Mouse (Mus musculus): Measurements from ENCODE around the gene Acot1. TPM values are rescaled to one million over a fixed set of nuclear protein-coding genes. Genes with fewer than 3 reads are reported as not detected.

Gene Acot1
- polyA plus RNA-seq, 1 experiment, result 36.4 TPM

GRCm38 (mm10) chr12:84053173-84053572, 43.9 kb downstream of the Acot1 start:
- Histone ChIP-seq H3K36me3 (ENCODE audit: control insufficient read depth, insufficient read depth, low read length, poor library complexity, severe bottlenecking) (no peaks in the 10 kb centered on the region), H3K4me3 (ENCODE audit: low read depth, low read length) (peak overlapping the region; percentile 49), H3K27ac (ENCODE audit: insufficient read depth, low read length) (no peak overlapping the region), H3K9ac (ENCODE audit: low read depth, poor library complexity, severe bottlenecking) (peak overlapping the region; percentile 48; the same call in 1 of the 2 replicates), H3K4me1 (ENCODE audit: control insufficient read depth, insufficient read depth, low read length) (peaks cover 1% of the 10 kb centered on the region), H3K27me3 (ENCODE audit: control insufficient read depth, insufficient read depth, low read length, poor library complexity, severe bottlenecking) (no peaks in the 10 kb centered on the region; the same call in 1 of the 2 replicates), H3K9me3 (replicated peaks; ENCODE audit: control insufficient read depth, insufficient read depth, low read length, poor library complexity, severe bottlenecking) (peaks cover 8% of the 10 kb centered on the region; the same call in 1 of the 2 replicates)
- TF ChIP-seq CTCF (IDR thresholded peaks at IDR 0.05; ENCODE audit: low read depth, low read length) (no peak), POLR2A (IDR thresholded peaks at IDR 0.05; ENCODE audit: insufficient read depth, low read length) (no peak), EP300 (IDR thresholded peaks at IDR 0.05; ENCODE audit: insufficient read depth, low read depth, low read length) (no peak)

- TF ChIP-seq POLR2A (IDR thresholded peaks at IDR 0.05; ENCODE audit: insufficient read depth, low read length) (no peak), EP300 (IDR thresholded peaks at IDR 0.05; ENCODE audit: insufficient read depth, low read depth, low read length) (no peak), CTCF (IDR thresholded peaks at IDR 0.05; ENCODE audit: low read depth, low read length) (no peak)
- H3K4me1 ChIP-seq (ENCODE audit: control insufficient read depth, insufficient read depth, low read length), result peaks cover 1% of the 10 kb centered on the region
- no peaks in the 10 kb centered on the region; the same call in 1 of the 2 replicates for H3K27me3 ChIP-seq (ENCODE audit: control insufficient read depth, insufficient read depth, low read length, poor library complexity, severe bottlenecking)
- H3K27ac ChIP-seq (ENCODE audit: insufficient read depth, low read length), result no peak overlapping the region
- H3K9ac ChIP-seq (ENCODE audit: low read depth, poor library complexity, severe bottlenecking), result peak overlapping the region; percentile 48
- peaks cover 3% of the 10 kb centered on the region; the same call in 1 of the 2 replicates for H3K9me3 ChIP-seq (replicated peaks; ENCODE audit: control insufficient read depth, insufficient read depth, low read length, poor library complexity, severe bottlenecking)
- H3K4me3 ChIP-seq (ENCODE audit: low read depth, low read length), result peak overlapping the region; percentile 59
- no peaks in the 10 kb centered on the region for H3K36me3 ChIP-seq (ENCODE audit: control insufficient read depth, insufficient read depth, low read length, poor library complexity, severe bottlenecking)
Observed at GRCm38 (mm10) chr12:84053679-84054391, 44.5 kb downstream of the Acot1 start.

- TF ChIP-seq POLR2A (IDR thresholded peaks at IDR 0.05; ENCODE audit: insufficient read depth, low read length) (no peak), EP300 (IDR thresholded peaks at IDR 0.05; ENCODE audit: insufficient read depth, low read depth, low read length) (no peak), CTCF (IDR thresholded peaks at IDR 0.05; ENCODE audit: low read depth, low read length) (no peak)
- Histone ChIP-seq H3K4me3 (ENCODE audit: low read depth, low read length) (no peak overlapping the region), H3K9ac (ENCODE audit: low read depth, poor library complexity, severe bottlenecking) (no peak overlapping the region), H3K4me1 (ENCODE audit: control insufficient read depth, insufficient read depth, low read length) (no peaks in the 10 kb centered on the region), H3K9me3 (replicated peaks; ENCODE audit: control insufficient read depth, insufficient read depth, low read length, poor library complexity, severe bottlenecking) (no peaks in the 10 kb centered on the region), H3K36me3 (ENCODE audit: control insufficient read depth, insufficient read depth, low read length, poor library complexity, severe bottlenecking) (no peaks in the 10 kb centered on the region), H3K27ac (ENCODE audit: insufficient read depth, low read length) (no peak overlapping the region), H3K27me3 (ENCODE audit: control insufficient read depth, insufficient read depth, low read length, poor library complexity, severe bottlenecking) (no peaks in the 10 kb centered on the region)
Observed at GRCm38 (mm10) chr12:84060946-84061345, 51.7 kb downstream of the Acot1 start.

- Histone ChIP-seq H3K9ac (ENCODE audit: low read depth, poor library complexity, severe bottlenecking) (no peak overlapping the region), H3K4me3 (ENCODE audit: low read depth, low read length) (no peak overlapping the region), H3K27me3 (ENCODE audit: control insufficient read depth, insufficient read depth, low read length, poor library complexity, severe bottlenecking) (no peaks in the 10 kb centered on the region; the same call in 1 of the 2 replicates), H3K9me3 (replicated peaks; ENCODE audit: control insufficient read depth, insufficient read depth, low read length, poor library complexity, severe bottlenecking) (no peaks in the 10 kb centered on the region), H3K4me1 (ENCODE audit: control insufficient read depth, insufficient read depth, low read length) (no peaks in the 10 kb centered on the region), H3K36me3 (ENCODE audit: control insufficient read depth, insufficient read depth, low read length, poor library complexity, severe bottlenecking) (no peaks in the 10 kb centered on the region), H3K27ac (ENCODE audit: insufficient read depth, low read length) (no peak overlapping the region)
- TF ChIP-seq CTCF (IDR thresholded peaks at IDR 0.05; ENCODE audit: low read depth, low read length), result no peak
- TF ChIP-seq EP300 (IDR thresholded peaks at IDR 0.05; ENCODE audit: insufficient read depth, low read depth, low read length), result 0 out of 2 replicates have a peak, but pooled peaks have one; percentile 15
- no peak for TF ChIP-seq POLR2A (IDR thresholded peaks at IDR 0.05; ENCODE audit: insufficient read depth, low read length)
Observed at GRCm38 (mm10) chr12:84062336-84062735, 53.0 kb downstream of the Acot1 start.

GRCm38 (mm10) chr12:84063228-84063627, 53.9 kb downstream of the Acot1 start:
- Histone ChIP-seq H3K4me1 (ENCODE audit: control insufficient read depth, insufficient read depth, low read length) (no peaks in the 10 kb centered on the region), H3K27ac (ENCODE audit: insufficient read depth, low read length) (no peak overlapping the region), H3K36me3 (ENCODE audit: control insufficient read depth, insufficient read depth, low read length, poor library complexity, severe bottlenecking) (no peaks in the 10 kb centered on the region), H3K4me3 (ENCODE audit: low read depth, low read length) (no peak overlapping the region), H3K27me3 (ENCODE audit: control insufficient read depth, insufficient read depth, low read length, poor library complexity, severe bottlenecking) (no peaks in the 10 kb centered on the region; the same call in 1 of the 2 replicates), H3K9me3 (replicated peaks; ENCODE audit: control insufficient read depth, insufficient read depth, low read length, poor library complexity, severe bottlenecking) (no peaks in the 10 kb centered on the region), H3K9ac (ENCODE audit: low read depth, poor library complexity, severe bottlenecking) (no peak overlapping the region)
- TF ChIP-seq CTCF (IDR thresholded peaks at IDR 0.05; ENCODE audit: low read depth, low read length), result peak; percentile 92
- TF ChIP-seq EP300 (IDR thresholded peaks at IDR 0.05; ENCODE audit: insufficient read depth, low read depth, low read length), result no peak
- TF ChIP-seq POLR2A (IDR thresholded peaks at IDR 0.05; ENCODE audit: insufficient read depth, low read length), result no peak

GRCm38 (mm10) chr12:84063833-84064232, 54.5 kb downstream of the Acot1 start:
- H3K9ac ChIP-seq (ENCODE audit: low read depth, poor library complexity, severe bottlenecking), result no peak overlapping the region
- H3K4me1 ChIP-seq (ENCODE audit: control insufficient read depth, insufficient read depth, low read length), result no peaks in the 10 kb centered on the region
- no peak overlapping the region for H3K27ac ChIP-seq (ENCODE audit: insufficient read depth, low read length)
- TF ChIP-seq CTCF (IDR thresholded peaks at IDR 0.05; ENCODE audit: low read depth, low read length), result no peak
- no peak for TF ChIP-seq EP300 (IDR thresholded peaks at IDR 0.05; ENCODE audit: insufficient read depth, low read depth, low read length)
- TF ChIP-seq POLR2A (IDR thresholded peaks at IDR 0.05; ENCODE audit: insufficient read depth, low read length), result no peak
- no peaks in the 10 kb centered on the region for H3K36me3 ChIP-seq (ENCODE audit: control insufficient read depth, insufficient read depth, low read length, poor library complexity, severe bottlenecking)
- H3K9me3 ChIP-seq (replicated peaks; ENCODE audit: control insufficient read depth, insufficient read depth, low read length, poor library complexity, severe bottlenecking), result no peaks in the 10 kb centered on the region
- H3K4me3 ChIP-seq (ENCODE audit: low read depth, low read length), result no peak overlapping the region
- H3K27me3 ChIP-seq (ENCODE audit: control insufficient read depth, insufficient read depth, low read length, poor library complexity, severe bottlenecking), result no peaks in the 10 kb centered on the region; the same call in 1 of the 2 replicates
